Mouse (Mus musculus) erythroblast, embryonic 14.5 days (primary cell): ENCODE measurements around the gene Sptbn1.

Experiments used
- GATA1 ChIP-seq: IDR thresholded peaks from 2 replicates; pipeline ENCODE4 v1.6.1; 2012; ENCODE audit warnings: low read length, inconsistent platforms, mixed read lengths
- TAL1 ChIP-seq: IDR thresholded peaks from 3 replicates; pipeline ENCODE4 v1.6.1; 2012; ENCODE audit warnings: low read length, inconsistent platforms, mixed read lengths

DNA sequence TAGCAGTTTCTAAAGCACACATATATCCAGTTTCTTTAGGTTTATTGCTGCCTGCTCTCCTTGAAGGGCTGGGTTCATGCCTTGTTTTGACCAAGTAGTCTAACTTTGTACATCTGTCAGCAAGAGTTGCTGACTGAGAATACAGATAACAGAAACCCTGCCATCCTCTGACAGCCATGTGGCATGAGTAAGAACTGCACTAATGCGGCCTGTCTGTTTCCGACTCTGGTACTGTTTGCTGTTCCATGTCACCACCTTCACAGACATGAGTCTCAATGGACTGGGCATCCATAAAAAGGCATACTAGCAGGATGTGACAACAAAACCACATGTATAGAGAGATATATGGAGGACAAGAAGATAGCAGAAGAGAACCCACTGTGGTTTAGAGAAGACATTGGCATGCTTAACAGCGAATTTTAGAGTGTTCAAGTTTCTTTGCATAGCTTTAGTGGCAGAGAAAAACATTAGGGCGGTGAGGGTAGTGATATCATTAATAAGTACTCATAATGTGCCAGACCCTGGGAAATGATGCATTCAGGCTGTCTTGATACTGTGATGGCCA lies 18.4 kb downstream of the Sptbn1 start:
- TF ChIP-seq GATA1: no peak
- no peak for TF ChIP-seq TAL1
